Mouse (Mus musculus): ENCODE data around the gene Thtpa.

Thtpa gene

GRCm38 (mm10) chr14:55094704-55095231 is at the start of gene Thtpa:
TSS of gene Thtpa (plus strand) at chr14:55094784.
- no peak for DNase-seq (ENCODE audit: low read depth, low spot score)

GRCm38 (mm10) chr14:55047971-55048531 is 46.5 kb upstream of the Thtpa start:
- no peak for DNase-seq (ENCODE audit: low read depth, low spot score)

- no peak for DNase-seq (ENCODE audit: low read depth, low spot score)
Measured at GRCm38 (mm10) chr14:55052496-55052895, 42.1 kb upstream of the Thtpa start.

DNA sequence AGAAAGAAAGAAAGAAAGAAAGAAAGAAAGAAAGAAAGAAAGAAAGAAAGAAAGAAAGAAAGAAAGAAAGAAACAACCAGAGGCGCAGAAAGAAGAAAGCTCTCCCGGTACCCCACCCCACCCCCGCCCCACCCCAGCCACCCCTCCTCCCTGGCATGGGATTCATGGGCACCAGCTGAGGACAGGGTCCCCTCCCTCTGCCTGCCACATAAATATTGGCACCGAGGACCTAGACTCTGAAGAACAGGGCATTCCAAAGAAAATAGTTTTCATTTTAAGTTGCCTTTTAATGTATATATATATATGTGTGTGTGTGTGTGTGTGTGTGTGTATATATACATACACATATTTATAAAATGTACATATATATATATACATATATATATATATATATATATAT is 41.5 kb upstream of the Thtpa start:
- no peak for DNase-seq (ENCODE audit: low read depth, low spot score)

DNA sequence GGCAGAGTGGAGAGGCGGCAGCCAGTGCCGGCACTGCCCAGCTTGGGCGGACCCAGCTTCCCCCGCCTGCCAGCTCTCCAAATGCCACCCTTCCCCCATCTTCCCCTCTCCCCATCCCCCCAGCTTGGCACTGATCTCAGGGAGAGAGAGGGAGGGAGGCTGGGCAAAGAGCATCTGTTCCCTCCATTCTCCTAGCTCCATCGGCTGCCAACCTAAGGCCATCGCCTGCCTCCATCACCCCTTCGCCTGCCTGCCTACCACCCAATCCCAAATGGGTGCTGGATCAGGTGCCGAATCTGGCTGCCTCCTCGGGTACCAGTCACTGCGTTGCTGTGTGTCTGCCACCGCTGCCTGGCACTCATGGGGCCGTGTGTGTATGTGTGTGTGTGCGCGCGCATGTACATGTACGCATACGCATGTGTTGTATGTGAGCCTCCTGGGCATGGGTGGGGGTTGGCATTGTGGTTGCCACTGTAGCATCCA is 40.8 kb upstream of the Thtpa start:
- DNase-seq (ENCODE audit: low read depth, low spot score): no peak

DNA sequence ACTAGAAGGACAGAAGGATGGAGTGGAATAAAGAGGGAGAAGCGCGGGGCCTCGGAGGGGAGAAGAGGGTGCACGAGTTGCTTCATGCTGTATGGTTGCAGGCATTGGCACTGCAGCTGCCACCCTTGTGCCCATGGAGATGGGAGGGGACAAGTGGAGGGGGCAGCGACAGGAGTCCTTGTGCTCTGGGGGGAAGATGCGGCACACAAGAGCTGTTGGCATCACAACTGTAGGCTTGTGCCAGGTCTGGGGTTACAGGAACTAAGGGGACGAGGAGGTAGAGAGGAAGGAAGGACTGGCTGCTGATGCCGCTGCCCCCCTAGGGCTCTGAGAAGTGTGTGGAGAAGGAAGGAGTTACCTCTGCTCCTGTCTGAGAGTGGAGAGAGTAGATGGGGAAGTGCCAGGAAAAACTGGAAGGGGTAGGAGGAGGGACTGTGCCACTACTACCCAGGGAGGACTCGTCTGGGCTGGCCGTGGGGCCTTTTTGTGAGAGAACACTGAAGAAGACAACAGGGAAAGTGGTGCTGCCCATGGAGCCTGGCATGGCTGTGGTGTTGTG is 40.3 kb upstream of the Thtpa start:
- DNase-seq (ENCODE audit: low read depth, low spot score): no peak

- no peak for DNase-seq (ENCODE audit: low read depth, low spot score)
Measured at GRCm38 (mm10) chr14:55055167-55055834, 39.3 kb upstream of the Thtpa start.

DNA sequence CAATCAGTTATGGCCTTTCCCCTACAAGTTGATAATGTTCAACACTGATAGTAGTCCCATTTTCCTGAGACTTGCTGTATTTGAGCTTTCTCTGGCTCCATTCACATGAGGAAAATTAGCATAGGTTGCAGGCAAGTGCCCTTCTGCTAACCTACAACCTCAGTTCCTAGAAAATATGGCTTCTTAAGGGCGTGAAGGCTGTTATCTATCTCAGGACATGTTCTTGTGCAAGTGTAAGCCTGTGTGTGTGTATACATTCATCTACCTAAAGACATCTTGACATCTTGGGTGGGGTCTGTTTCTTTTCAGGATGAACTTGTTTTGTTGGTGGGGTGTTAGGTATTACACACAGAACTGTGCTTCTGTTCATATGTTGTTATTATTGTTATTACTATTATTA is 35.6 kb upstream of the Thtpa start:
- no peak for DNase-seq (ENCODE audit: low read depth, low spot score)

- DNase-seq (ENCODE audit: low read depth, low spot score): no peak
Measured at GRCm38 (mm10) chr14:55059931-55060330, 34.7 kb upstream of the Thtpa start.

- DNase-seq (ENCODE audit: low read depth, low spot score): no peak
Measured at GRCm38 (mm10) chr14:55061845-55062244, 32.7 kb upstream of the Thtpa start.

GRCm38 (mm10) chr14:55062626-55063025 is 32.0 kb upstream of the Thtpa start:
- no peak for DNase-seq (ENCODE audit: low read depth, low spot score)

DNA sequence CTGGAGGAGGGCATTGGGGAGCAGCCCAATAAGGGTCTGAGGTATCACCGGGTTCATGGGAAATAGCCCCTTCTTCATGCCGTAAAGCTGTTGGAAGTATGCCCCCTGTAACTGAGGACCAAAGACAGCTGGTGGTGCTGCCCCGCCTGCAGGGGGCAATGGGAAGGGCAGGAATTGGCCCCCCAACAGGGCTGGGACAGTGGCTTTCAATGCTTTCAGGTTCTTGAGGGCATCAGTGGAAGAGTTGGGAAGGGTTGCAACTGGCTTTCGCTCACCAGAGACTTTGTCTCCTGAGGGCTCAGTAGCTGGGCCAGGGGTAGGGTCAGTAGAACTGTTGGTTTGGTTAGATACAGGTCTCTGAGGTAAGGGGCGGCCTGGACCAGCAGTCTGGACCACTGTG is 31.5 kb upstream of the Thtpa start:
- DNase-seq (ENCODE audit: low read depth, low spot score): no peak

GRCm38 (mm10) chr14:55063581-55064381 is 30.8 kb upstream of the Thtpa start:
- no peak for DNase-seq (ENCODE audit: low read depth, low spot score)

DNA sequence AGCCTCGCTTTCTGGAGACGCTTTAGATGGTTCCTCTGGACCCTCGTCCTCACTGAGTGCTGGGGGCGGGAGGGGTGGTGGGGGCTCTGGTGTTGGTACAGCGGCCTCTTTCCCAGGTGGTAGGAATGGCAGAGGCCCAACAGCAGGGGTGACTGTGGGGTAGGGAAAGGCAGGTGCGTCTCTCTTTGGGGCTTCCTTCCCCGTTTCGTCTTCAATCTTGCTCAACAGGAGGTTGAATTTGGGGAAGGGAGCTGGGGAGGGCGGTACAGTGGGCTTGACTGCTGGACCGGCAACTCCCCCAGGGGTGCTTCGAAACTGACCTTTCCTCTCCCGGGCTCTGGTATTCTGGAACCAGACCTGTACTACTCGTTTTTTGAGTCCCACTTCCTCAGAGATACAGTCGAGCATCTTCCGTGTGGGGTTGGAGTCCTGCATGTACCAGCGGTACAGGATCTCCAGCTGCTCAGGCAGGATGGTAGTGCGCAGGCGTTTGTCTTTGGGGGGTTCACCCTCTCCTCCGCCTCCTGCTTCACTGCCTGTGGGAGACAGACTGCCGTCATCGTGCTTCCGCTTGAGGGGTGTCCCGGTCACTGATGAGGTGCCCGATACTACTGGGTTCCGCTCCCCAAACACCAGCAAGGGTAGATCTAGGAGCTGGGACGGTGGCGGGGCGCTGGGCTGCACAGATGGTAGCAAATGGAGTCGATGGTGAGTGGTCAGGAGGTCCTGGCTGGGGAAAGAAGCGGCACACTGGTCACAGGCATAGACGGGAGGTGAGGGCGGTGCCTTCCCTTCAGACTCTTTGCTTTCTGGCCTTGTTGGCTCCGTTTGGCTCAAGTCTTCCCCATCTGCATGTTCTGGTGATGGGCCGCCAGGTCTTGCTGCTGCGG is 29.9 kb upstream of the Thtpa start:
- DNase-seq (ENCODE audit: low read depth, low spot score): no peak

DNA sequence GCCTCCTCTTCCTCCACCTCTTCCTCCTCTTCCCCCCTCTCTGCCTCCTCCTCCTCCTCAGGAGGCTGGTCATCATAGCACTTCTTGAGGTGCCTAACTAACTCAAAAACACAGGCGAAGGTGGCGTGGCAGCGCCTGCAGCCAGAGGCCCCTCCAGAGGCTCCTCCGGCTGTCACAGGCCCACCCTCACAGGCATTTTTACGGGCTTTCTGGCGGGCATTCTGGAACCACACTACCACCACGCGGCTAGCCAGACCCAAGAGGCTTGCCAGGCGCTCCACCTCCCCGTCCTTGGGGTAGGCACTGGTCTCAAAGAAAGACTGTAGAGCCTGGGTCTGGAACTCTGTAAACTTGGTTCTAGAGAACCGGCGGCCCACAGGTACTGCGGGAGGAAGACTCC is 29.2 kb upstream of the Thtpa start:
- no peak for DNase-seq (ENCODE audit: low read depth, low spot score)

DNA sequence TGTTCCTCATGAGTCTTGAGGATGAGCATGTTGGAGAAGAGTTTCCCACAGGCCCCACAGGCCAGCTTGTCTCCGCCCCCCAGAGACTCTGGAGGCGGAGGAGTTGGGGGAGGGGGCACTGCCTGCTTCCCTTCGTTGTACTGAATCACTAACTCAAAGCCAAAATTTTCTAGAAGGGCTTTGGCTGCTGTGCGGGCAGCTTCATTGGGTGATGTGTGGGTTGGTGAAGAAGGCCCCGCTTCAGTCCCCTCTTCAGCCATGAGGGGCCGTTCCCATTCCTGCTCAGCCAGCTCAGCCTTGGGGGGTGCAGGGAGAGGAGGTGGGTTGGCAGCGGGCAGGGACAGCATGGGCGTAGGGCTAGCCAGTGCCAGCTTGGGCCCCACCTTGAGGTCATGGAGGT is 28.5 kb upstream of the Thtpa start:
- no peak for DNase-seq (ENCODE audit: low read depth, low spot score)

DNA sequence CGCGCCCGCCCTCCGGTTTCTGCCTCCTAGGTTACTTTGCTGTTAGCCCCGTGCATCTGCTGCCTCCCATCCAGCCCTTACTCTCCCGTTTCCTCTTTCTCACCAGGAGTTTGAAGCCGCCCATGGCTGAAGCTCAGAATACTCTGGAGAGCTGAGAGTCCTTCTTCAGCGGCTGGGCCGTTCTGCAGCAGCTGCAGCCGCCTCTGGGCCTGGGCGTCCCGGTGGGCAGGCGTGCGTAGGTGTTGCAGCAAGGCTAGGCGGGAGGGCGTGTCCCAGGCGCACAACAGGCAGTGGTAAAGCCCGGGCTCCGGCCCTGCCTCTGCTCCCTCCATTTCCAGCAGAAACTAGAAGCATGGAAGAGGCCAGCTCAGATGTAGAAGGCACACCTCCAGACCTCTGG is 22.8 kb upstream of the Thtpa start:
- DNase-seq (ENCODE audit: low read depth, low spot score): no peak

DNA sequence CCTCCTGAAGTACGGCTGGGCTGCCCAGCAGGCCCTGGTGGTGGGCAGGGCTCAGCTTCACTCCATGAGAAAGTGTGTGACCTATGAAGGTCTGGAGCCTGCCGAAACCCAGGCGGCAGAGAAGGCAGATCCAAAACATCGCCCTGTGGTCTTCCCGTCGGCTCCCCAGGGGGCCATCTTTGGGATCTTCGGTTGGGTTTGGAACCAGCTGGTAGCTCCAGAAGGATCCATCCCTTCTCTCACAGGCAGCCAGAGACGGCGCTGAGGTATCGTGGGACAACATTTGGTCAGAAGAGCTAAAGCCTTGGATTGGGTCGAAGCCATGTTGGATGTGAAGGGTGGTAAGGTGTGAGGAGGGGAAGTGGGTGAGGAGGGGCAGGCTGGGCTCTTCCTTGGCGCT is 20.2 kb upstream of the Thtpa start:
- no peak for DNase-seq (ENCODE audit: low read depth, low spot score)

- no peak for DNase-seq (ENCODE audit: low read depth, low spot score)
Measured at GRCm38 (mm10) chr14:55076224-55076623, 18.4 kb upstream of the Thtpa start.

- no peak for DNase-seq (ENCODE audit: low read depth, low spot score)
Measured at GRCm38 (mm10) chr14:55076956-55077355, 17.6 kb upstream of the Thtpa start.
